Mouse (Mus musculus) ES-Bruce4 (cell line): ENCODE results near the gene Ptgis.

ENCODE experiments used
- CTCF ChIP-seq: IDR thresholded peaks from one replicate; pipeline ENCODE4 v1.8.1; 2011; ENCODE audit warnings: low read depth, low read length
- POLR2A ChIP-seq: IDR thresholded peaks from one replicate; pipeline ENCODE4 v1.8.1; 2011; ENCODE audit warnings: low read length; ENCODE audit not compliant: insufficient read depth

DNA sequence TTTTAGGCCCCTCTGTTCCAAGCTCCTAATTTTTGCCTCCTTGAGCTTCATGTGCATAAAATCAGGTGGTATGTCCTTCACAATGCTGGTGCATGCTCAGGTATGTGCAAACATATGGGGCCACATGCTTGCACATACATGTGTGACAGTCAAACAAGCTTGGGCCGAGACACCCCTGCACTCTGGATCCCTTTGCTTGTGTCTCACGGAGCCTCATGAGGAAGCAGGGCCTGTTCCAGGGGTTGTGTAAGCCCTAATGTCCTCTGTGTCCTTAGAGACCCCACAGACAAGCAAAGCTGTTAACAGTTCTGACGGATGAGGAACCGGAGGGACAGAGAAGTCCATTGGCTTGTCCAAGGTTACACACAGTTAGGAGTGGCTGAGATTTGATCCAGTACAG lies 80.7 kb downstream of the Ptgis start:
- TF ChIP-seq POLR2A (no peak), CTCF (no peak)
